Mouse (Mus musculus): ENCODE data around the gene Maz.

The Maz gene

GRCm38 (mm10) chr7:127011717-127012116 lies 15.1 kb downstream of the Maz start:
- in situ Hi-C loops (cut with MboI; ENCODE audit: unreplicated experiment in 2 of 2): loop anchor here in 1 of 2 experiments (5.0 kb wide), 1 partner anchor 34 kb away; the partner anchor contains the start of genes Cdipt and Cdiptos

GRCm38 (mm10) chr7:127011051-127011450 lies 15.8 kb downstream of the Maz start:
- in situ Hi-C loops (cut with MboI; ENCODE audit: unreplicated experiment in 2 of 2): loop anchor here in 1 of 2 experiments (5.0 kb wide), 1 partner anchor 34 kb away; the partner anchor contains the start of genes Cdipt and Cdiptos

- in situ Hi-C loops (cut with MboI; ENCODE audit: unreplicated experiment in 2 of 2): loop anchor here (5.0 to 10.0 kb wide), 2 partner anchors 32 to 55 kb away; partner anchors contain the start of genes Cdipt (in 1 of the 2), Cdiptos (in 1 of the 2) and Sez6l2 (in 1 of the 2)
Measured at GRCm38 (mm10) chr7:127009307-127010085, 17.3 kb downstream of the Maz start.

- in situ Hi-C loops (cut with MboI; ENCODE audit: unreplicated experiment in 2 of 2): loop anchor here in 1 of 2 experiments (10.0 kb wide), 1 partner anchor 54 kb away; the partner anchor contains the start of gene Sez6l2
Measured at GRCm38 (mm10) chr7:127008239-127009019, 18.4 kb downstream of the Maz start.

- in situ Hi-C loops (cut with MboI; ENCODE audit: unreplicated experiment in 2 of 2): loop anchor here in 1 of 2 experiments (10.0 kb wide), 1 partner anchor 53 kb away; the partner anchor contains the start of gene Sez6l2
Measured at GRCm38 (mm10) chr7:127007313-127008024, 19.4 kb downstream of the Maz start.

GRCm38 (mm10) chr7:127004122-127004875 lies 22.5 kb downstream of the Maz start:
- in situ Hi-C loops (cut with MboI; ENCODE audit: unreplicated experiment in 2 of 2): loop anchor here in 1 of 2 experiments (10.0 kb wide), 1 partner anchor 49 kb away; the partner anchor contains the start of gene Sez6l2

- in situ Hi-C loops (cut with MboI; ENCODE audit: unreplicated experiment in 2 of 2): loop anchor here in 1 of 2 experiments (10.0 kb wide), 1 partner anchor 49 kb away; the partner anchor contains the start of gene Sez6l2
Measured at GRCm38 (mm10) chr7:127003620-127004019, 23.2 kb downstream of the Maz start.

GRCm38 (mm10) chr7:126999568-126999967 lies 27.3 kb downstream of the Maz start:
- in situ Hi-C loops (cut with MboI; ENCODE audit: unreplicated experiment in 2 of 2): no loop called here

- in situ Hi-C loops (cut with MboI; ENCODE audit: unreplicated experiment in 2 of 2): no loop called here
Measured at GRCm38 (mm10) chr7:126996449-126996848, 30.4 kb downstream of the Maz start.

- in situ Hi-C loops (cut with MboI; ENCODE audit: unreplicated experiment in 2 of 2): no loop called here
Measured at GRCm38 (mm10) chr7:126988816-126989215, 38.0 kb downstream of the Maz start.

GRCm38 (mm10) chr7:126986319-126986718 lies 40.5 kb downstream of the Maz start:
- in situ Hi-C loops (cut with MboI; ENCODE audit: unreplicated experiment in 2 of 2): no loop called here

GRCm38 (mm10) chr7:126984667-126985444 lies 42.0 kb downstream of the Maz start:
- in situ Hi-C loops (cut with MboI; ENCODE audit: unreplicated experiment in 2 of 2): no loop called here

GRCm38 (mm10) chr7:126983113-126983512 lies 43.7 kb downstream of the Maz start:
- in situ Hi-C loops (cut with MboI; ENCODE audit: unreplicated experiment in 2 of 2): no loop called here

GRCm38 (mm10) chr7:126982054-126982453 lies 44.8 kb downstream of the Maz start:
- in situ Hi-C loops (cut with MboI; ENCODE audit: unreplicated experiment in 2 of 2): no loop called here

GRCm38 (mm10) chr7:126981601-126982000 lies 45.2 kb downstream of the Maz start:
- in situ Hi-C loops (cut with MboI; ENCODE audit: unreplicated experiment in 2 of 2): no loop called here

- in situ Hi-C loops (cut with MboI; ENCODE audit: unreplicated experiment in 2 of 2): loop anchor here in 1 of 2 experiments (5.0 kb wide), 1 partner anchor 33 kb away; the partner anchor contains the start of gene Mvp
Measured at GRCm38 (mm10) chr7:126978841-126979240, 48.0 kb downstream of the Maz start.

GRCm38 (mm10) chr7:126976878-126977459 lies 49.9 kb downstream of the Maz start:
- in situ Hi-C loops (cut with MboI; ENCODE audit: unreplicated experiment in 2 of 2): loop anchor here in 1 of 2 experiments (5.0 kb wide), 1 partner anchor 35 kb away; the partner anchor contains the start of gene Mvp

Data from v-Abl transformed pro-B cells (cell line).